Mouse (Mus musculus) heart, adult 11 months (tissue): Measurements from ENCODE around the gene Olfr576.

ENCODE experiments used
- DNase-seq: peaks from one replicate; pipeline ENCODE4 v3.0.0; 2022

Gene Olfr576

GRCm38 (mm10) chr7:102962360-102962759, at the start of gene Olfr576:
TSS of gene Olfr576 (plus strand) at chr7:102962660.
- no peak for DNase-seq

- no peak for DNase-seq
Measured at GRCm38 (mm10) chr7:102915261-102915660, 47.2 kb upstream of the Olfr576 start.

GRCm38 (mm10) chr7:102916405-102916804, 46.1 kb upstream of the Olfr576 start:
- DNase-seq = no peak

- DNase-seq = no peak
Measured at GRCm38 (mm10) chr7:102917032-102917875, 45.2 kb upstream of the Olfr576 start, which contains the start of gene Olfr571. TSS of gene Olfr571 (minus strand) at chr7:102917536.

- DNase-seq = no peak
Measured at GRCm38 (mm10) chr7:102919632-102920031, 42.8 kb upstream of the Olfr576 start.

GRCm38 (mm10) chr7:102924109-102924508, 38.4 kb upstream of the Olfr576 start, which contains the start of gene Olfr572:
TSS of gene Olfr572 (plus strand) at chr7:102924409.
- no peak for DNase-seq

GRCm38 (mm10) chr7:102927105-102927504, 35.4 kb upstream of the Olfr576 start:
- no peak for DNase-seq

- DNase-seq = no peak
Measured at GRCm38 (mm10) chr7:102942475-102942874, 20.0 kb upstream of the Olfr576 start, which contains the start of gene Olfr573-ps1. TSS of gene Olfr573-ps1 (minus strand) at chr7:102942575.

GRCm38 (mm10) chr7:102943417-102943816, 19.0 kb upstream of the Olfr576 start:
- DNase-seq = no peak

- no peak for DNase-seq
Measured at GRCm38 (mm10) chr7:102948167-102948566, 14.3 kb upstream of the Olfr576 start, which contains the start of gene Olfr574. TSS of gene Olfr574 (plus strand) at chr7:102948467.

- DNase-seq = no peak
Measured at GRCm38 (mm10) chr7:102950732-102951131, 11.7 kb upstream of the Olfr576 start.

- no peak for DNase-seq
Measured at GRCm38 (mm10) chr7:102958137-102958536, 4.3 kb upstream of the Olfr576 start.

- no peak for DNase-seq
Measured at GRCm38 (mm10) chr7:102958593-102958992, 3.9 kb upstream of the Olfr576 start, which contains the start of gene Olfr575. TSS of gene Olfr575 (minus strand) at chr7:102958775.

- no peak for DNase-seq
Measured at GRCm38 (mm10) chr7:102974399-102974798, 11.9 kb downstream of the Olfr576 start.

- no peak for DNase-seq
Measured at GRCm38 (mm10) chr7:102975843-102976242, 13.4 kb downstream of the Olfr576 start, which contains the start of gene Olfr577. TSS of gene Olfr577 (minus strand) at chr7:102975943.

GRCm38 (mm10) chr7:102989224-102989623, 26.8 kb downstream of the Olfr576 start, which contains the start of gene Olfr578:
TSS of gene Olfr578 (minus strand) at chr7:102989324.
- no peak for DNase-seq
